Mouse (Mus musculus): ENCODE measurements around the gene Tpcn1.

DNA sequence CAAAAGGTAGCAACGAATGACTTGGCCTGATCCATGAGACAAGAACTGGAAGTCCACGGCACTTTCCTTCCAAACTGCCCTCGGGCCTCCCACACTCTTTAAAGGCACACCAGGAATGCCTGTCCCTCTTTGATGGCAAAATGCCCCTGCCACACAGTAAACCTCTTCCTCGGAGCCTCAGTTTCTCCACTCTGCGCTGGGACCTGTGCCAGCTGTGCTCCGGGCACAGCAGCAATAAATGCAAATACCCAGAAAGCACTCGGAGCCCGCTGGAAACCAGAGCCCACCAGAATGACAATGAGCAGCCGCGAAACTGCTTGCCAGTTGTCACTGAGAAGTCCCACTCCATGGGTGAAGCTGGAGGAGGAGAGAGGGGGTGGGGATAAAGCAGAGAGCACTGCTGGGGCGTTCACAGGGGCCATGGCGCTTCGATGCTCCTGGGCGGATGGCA lies 20.7 kb downstream of the Tpcn1 start:
- no peak for TF ChIP-seq CTCF (IDR thresholded peaks at IDR 0.05; ENCODE audit: extremely low read depth, insufficient read depth, low read length)
- TF ChIP-seq POLR2A (IDR thresholded peaks at IDR 0.05; ENCODE audit: extremely low read depth, insufficient read depth, low read length), result no peak
